Mouse (Mus musculus) erythroblast, embryonic 14.5 days (primary cell): ENCODE results near the gene Rbfox1. TPM values are rescaled to one million over a fixed set of nuclear protein-coding genes. Genes with fewer than 3 reads are reported as not detected.

ENCODE experiments used
- H3K27me3 ChIP-seq: 2 replicates; pipeline ENCODE4 v1.6.1; 2012; ENCODE audit warnings: inconsistent platforms; ENCODE audit not compliant: control insufficient read depth
- H3K36me3 ChIP-seq: 2 replicates; pipeline ENCODE4 v1.6.1; 2012; ENCODE audit warnings: mild to moderate bottlenecking, inconsistent platforms; ENCODE audit not compliant: control insufficient read depth
- H3K4me1 ChIP-seq: 2 replicates; pipeline ENCODE4 v1.6.1; 2012; ENCODE audit warnings: inconsistent platforms; ENCODE audit not compliant: control insufficient read depth
- H3K4me3 ChIP-seq: replicated peaks from 2 replicates; pipeline ENCODE3; 2012; ENCODE audit warnings: moderate library complexity, mild to moderate bottlenecking, inconsistent platforms
- H3K9me3 ChIP-seq: 2 replicates; pipeline ENCODE4 v1.6.1; 2012; ENCODE audit warnings: low read length, inconsistent platforms, mixed read lengths; ENCODE audit not compliant: control insufficient read depth
- GATA1 ChIP-seq: IDR thresholded peaks from 2 replicates; pipeline ENCODE4 v1.6.1; 2012; ENCODE audit warnings: low read length, inconsistent platforms, mixed read lengths
- TAL1 ChIP-seq: IDR thresholded peaks from 3 replicates; pipeline ENCODE4 v1.6.1; 2012; ENCODE audit warnings: low read length, inconsistent platforms, mixed read lengths
- polyA plus RNA-seq: library from polyadenylated mRNA; stranded (reverse); fragments of >175 nt; gene quantifications from 2 replicates; pipeline ENCODE4 v1.2.3, GENCODE M21; 2012

Gene Rbfox1
- polyA plus RNA-seq, 1 experiment, result not detected

- Histone ChIP-seq H3K27me3 (no peaks in the 10 kb centered on the region), H3K36me3 (no peaks in the 10 kb centered on the region), H3K9me3 (no peaks in the 10 kb centered on the region), H3K4me3 (no peak overlapping the region), H3K4me1 (no peaks in the 10 kb centered on the region)
- TF ChIP-seq TAL1 (no peak), GATA1 (no peak)
These were observed 998.6 kb downstream of the Rbfox1 start for GRCm38 (mm10) chr16:6883798-6884197.

- Histone ChIP-seq H3K9me3 (no peaks in the 10 kb centered on the region), H3K4me3 (no peak overlapping the region), H3K36me3 (no peaks in the 10 kb centered on the region), H3K27me3 (no peaks in the 10 kb centered on the region), H3K4me1 (no peaks in the 10 kb centered on the region)
- no peak for TF ChIP-seq GATA1
- TF ChIP-seq TAL1, result no peak
These were observed 1000.5 kb downstream of the Rbfox1 start for GRCm38 (mm10) chr16:6885617-6886016.

DNA sequence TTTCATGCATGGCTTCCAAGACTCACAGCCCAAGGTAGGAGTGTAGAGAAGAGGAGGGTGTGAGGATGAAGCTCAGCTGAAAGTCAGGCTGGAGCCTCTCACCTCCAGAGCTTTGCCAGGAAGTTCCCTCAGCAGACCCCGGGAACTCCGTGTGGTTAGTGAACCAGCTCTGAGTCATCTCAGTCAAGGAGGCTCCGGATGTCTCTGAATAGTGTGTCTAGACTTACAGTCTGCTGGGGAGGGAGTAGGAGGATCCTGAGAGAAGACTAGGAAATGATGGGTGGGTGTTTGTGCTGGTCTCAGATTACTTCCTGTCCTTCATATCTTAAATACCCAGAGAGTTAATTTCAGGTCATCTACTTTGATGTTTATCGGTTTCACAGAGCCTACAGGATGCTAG is 1004.1 kb downstream of the Rbfox1 start:
- no peaks in the 10 kb centered on the region for H3K9me3 ChIP-seq
- TF ChIP-seq GATA1, result no peak
- no peak for TF ChIP-seq TAL1
- H3K27me3 ChIP-seq, result no peaks in the 10 kb centered on the region
- no peaks in the 10 kb centered on the region for H3K36me3 ChIP-seq
- no peaks in the 10 kb centered on the region for H3K4me1 ChIP-seq
- H3K4me3 ChIP-seq, result no peak overlapping the region

DNA sequence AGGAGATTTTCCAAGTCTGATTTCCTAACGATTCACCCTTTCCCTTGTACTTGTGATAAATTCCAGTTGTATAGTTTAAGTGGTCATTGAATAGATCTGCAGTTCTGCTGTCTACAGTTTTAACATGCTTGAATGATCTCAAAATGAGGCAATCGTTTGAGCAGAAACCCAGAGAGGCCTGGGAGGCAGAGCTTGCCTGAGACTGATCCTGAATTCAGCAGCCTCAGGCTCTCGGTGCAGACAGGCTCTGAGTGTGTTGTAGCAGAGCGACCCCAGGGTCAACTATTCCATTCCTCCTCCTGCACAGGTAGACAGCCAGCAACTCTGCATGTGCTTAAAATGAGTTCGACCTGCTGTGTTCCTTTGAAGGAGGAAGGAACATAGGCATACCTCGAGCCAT is 1012.6 kb downstream of the Rbfox1 start:
- Histone ChIP-seq H3K9me3 (no peaks in the 10 kb centered on the region), H3K4me1 (no peaks in the 10 kb centered on the region), H3K27me3 (no peaks in the 10 kb centered on the region), H3K4me3 (no peak overlapping the region), H3K36me3 (no peaks in the 10 kb centered on the region)
- TF ChIP-seq GATA1 (no peak), TAL1 (no peak)

DNA sequence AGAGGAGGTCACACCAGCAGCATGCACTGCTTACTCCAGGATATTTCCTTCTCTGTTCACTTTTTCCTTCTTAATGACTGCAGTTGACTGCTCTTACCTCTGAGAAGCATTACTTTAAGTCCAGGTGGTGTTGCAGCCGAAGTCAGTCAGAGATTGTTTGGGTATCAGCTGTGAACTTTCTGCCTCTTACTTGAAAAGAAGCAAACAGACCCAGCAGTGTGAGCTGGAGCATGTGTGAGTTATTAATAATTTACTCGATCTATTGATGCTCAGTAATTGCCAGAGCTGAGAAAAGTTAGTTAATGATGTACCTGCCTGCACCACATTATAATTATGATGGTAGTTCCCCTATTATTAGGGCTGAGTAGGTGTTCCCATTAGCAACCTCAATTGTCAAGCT is 1014.9 kb downstream of the Rbfox1 start:
- TF ChIP-seq GATA1, result no peak
- no peak for TF ChIP-seq TAL1

DNA sequence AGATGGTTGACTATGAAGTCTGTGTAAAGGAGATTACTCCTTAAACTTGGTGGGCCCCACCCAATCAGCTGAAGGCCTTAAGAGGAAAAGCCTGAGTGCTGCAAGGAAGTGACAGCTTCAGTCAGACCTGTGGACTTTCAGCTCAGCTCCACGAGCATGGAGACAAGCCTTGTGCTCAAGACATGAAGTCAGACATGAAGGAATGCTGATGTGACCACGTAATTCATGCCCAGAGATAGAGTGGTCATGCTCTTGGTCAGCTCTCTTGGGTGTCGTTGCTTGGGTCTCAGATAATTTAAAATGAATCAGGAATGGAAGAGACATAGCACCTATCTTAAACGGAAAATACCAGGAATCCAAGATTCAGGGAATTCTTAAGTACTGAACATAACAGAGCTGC is 1019.8 kb downstream of the Rbfox1 start:
- Histone ChIP-seq H3K4me3 (no peak overlapping the region), H3K27me3 (no peaks in the 10 kb centered on the region), H3K36me3 (no peaks in the 10 kb centered on the region), H3K4me1 (no peaks in the 10 kb centered on the region), H3K9me3 (no peaks in the 10 kb centered on the region)
- TF ChIP-seq GATA1, result no peak
- TF ChIP-seq TAL1, result no peak

More for the DNA sequence above, 1014.9 kb downstream of the Rbfox1 start:
- no peaks in the 10 kb centered on the region for H3K36me3 ChIP-seq
- no peaks in the 10 kb centered on the region for H3K27me3 ChIP-seq
- no peaks in the 10 kb centered on the region for H3K4me1 ChIP-seq
- no peak overlapping the region for H3K4me3 ChIP-seq
- H3K9me3 ChIP-seq, result no peaks in the 10 kb centered on the region

- no peak overlapping the region for H3K4me3 ChIP-seq
- no peaks in the 10 kb centered on the region for H3K4me1 ChIP-seq
- H3K36me3 ChIP-seq, result no peaks in the 10 kb centered on the region
- no peaks in the 10 kb centered on the region for H3K27me3 ChIP-seq
- no peaks in the 10 kb centered on the region for H3K9me3 ChIP-seq
- TF ChIP-seq GATA1 (no peak), TAL1 (no peak)
These were observed 1020.8 kb downstream of the Rbfox1 start for GRCm38 (mm10) chr16:6906001-6906400.

DNA sequence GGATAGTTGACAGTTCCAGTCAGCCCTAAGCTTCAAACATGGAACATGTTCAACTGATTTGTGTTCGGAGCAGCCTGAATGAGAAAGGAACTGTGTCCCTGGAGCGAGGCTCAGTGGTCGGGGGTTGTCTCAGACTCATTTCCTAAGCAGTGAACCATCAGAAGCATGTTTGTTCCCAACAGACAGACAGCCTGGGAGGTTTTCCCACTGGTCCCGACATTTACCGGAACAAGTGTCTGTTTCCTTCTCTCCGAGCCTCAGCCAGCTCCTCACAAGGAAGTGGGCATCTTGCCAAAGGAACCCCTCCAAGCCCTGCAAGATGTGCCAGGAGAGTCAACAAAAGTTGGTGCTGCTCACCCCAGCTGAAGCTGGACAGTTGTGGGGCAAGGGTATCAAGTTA is 1022.4 kb downstream of the Rbfox1 start:
- Histone ChIP-seq H3K36me3 (no peaks in the 10 kb centered on the region), H3K9me3 (no peaks in the 10 kb centered on the region), H3K4me3 (no peak overlapping the region), H3K4me1 (no peaks in the 10 kb centered on the region), H3K27me3 (no peaks in the 10 kb centered on the region)
- no peak for TF ChIP-seq TAL1
- no peak for TF ChIP-seq GATA1

DNA sequence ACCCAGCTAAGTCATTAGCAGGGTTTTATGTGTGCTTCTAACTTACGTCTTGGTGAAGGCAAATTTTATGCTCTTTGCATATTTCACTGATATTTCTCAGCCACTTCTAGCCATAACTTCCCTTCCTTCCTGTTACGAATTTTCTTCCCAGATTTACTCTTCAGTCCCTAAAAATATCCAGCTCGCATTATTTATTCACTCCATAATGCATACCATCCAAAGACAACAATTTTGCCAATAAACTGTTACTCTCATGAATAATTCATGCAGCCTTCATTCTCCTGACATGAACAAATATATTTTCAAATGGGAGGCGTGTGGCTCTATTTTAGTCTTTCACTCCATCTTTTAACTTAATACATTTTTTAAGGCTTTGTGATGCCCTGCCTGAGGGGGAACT is 1029.4 kb downstream of the Rbfox1 start:
- H3K36me3 ChIP-seq, result no peaks in the 10 kb centered on the region
- TF ChIP-seq GATA1 (no peak), TAL1 (no peak)
- no peaks in the 10 kb centered on the region for H3K4me1 ChIP-seq
- no peaks in the 10 kb centered on the region for H3K27me3 ChIP-seq
- no peaks in the 10 kb centered on the region for H3K9me3 ChIP-seq
- no peak overlapping the region for H3K4me3 ChIP-seq

- Histone ChIP-seq H3K9me3 (no peaks in the 10 kb centered on the region), H3K27me3 (no peaks in the 10 kb centered on the region), H3K36me3 (no peaks in the 10 kb centered on the region), H3K4me3 (no peak overlapping the region), H3K4me1 (no peaks in the 10 kb centered on the region)
- TF ChIP-seq TAL1 (no peak), GATA1 (no peak)
These were observed 1033.5 kb downstream of the Rbfox1 start for GRCm38 (mm10) chr16:6918641-6919040.
